ENCODE assay signal across 8 mouse cellular contexts in genomic region chr7:101347767-101348270, GRCm38 (mm10). TPM values are rescaled to one million over a fixed set of nuclear protein-coding genes. Genes with fewer than 3 reads are reported as not detected.
A peak's percentile ranks its signal among the peaks of the same experiment; 100 is the strongest.
DNase-seq lines count a peak whose midpoint lies in the region; ATAC-seq lines count a peak whose summit lies in the region.

Gene Arap1 (plus strand): TSS chr7:101348067.

- DNase-seq in CD4-positive helper T cell, adult 2 months (ENCODE audit: low read depth, low spot score), result peak; percentile 81
- DNase-seq in ZHBTc4 (ENCODE audit: low read depth, low spot score), result peak; percentile 81
- peak; percentile 57 for DNase-seq in neural tube, embryonic 10.5 days (ENCODE audit: extremely low spot score, low spot score)
- DNase-seq in thymus, postnatal 36 days, result peak; percentile 61 to 72

- ATAC-seq in embryonic facial prominence, embryonic 15.5 days (ENCODE audit: insufficient number of reproducible peaks, low FRiP score, low TSS enrichment, low read depth), result peak; percentile 75
- peak; percentile 57 for ATAC-seq in heart, embryonic 13.5 days (ENCODE audit: extremely low read depth, insufficient number of reproducible peaks, low FRiP score, low TSS enrichment)
- peak; percentile 77 for ATAC-seq in kidney, embryonic 16.5 days (ENCODE audit: low FRiP score, low TSS enrichment)
- peak; percentile 62 for ATAC-seq in liver, embryonic 15.5 days (ENCODE audit: insufficient read depth)

- no peaks in the 10 kb centered on the region for H3K9me3 ChIP-seq in embryonic facial prominence, embryonic 15.5 days (replicated peaks)
- no peaks in the 10 kb centered on the region for H3K9me3 ChIP-seq in heart, embryonic 13.5 days
- H3K9me3 ChIP-seq in kidney, embryonic 16.5 days (ENCODE audit: low read length), result no peaks in the 10 kb centered on the region
- no peaks in the 10 kb centered on the region for H3K9me3 ChIP-seq in liver, embryonic 15.5 days (replicated peaks)

- H3K4me3 ChIP-seq in embryonic facial prominence, embryonic 15.5 days (replicated peaks), result peak within 1 kb of the TSS; percentile 57
- H3K4me3 ChIP-seq in heart, embryonic 13.5 days, result peak within 1 kb of the TSS; percentile 64
- H3K4me3 ChIP-seq in kidney, embryonic 16.5 days (ENCODE audit: low read length), result peak within 1 kb of the TSS; percentile 64
- peak within 1 kb of the TSS; percentile 63 for H3K4me3 ChIP-seq in liver, embryonic 15.5 days (replicated peaks)

- no peaks in the 10 kb centered on the region; the same call in 1 of the 2 replicates for H3K27me3 ChIP-seq in embryonic facial prominence, embryonic 15.5 days
- H3K27me3 ChIP-seq in heart, embryonic 13.5 days (replicated peaks), result peaks cover 57% of the 10 kb centered on the region
- H3K27me3 ChIP-seq in kidney, embryonic 16.5 days (ENCODE audit: insufficient read depth, low read length), result no peaks in the 10 kb centered on the region
- H3K27me3 ChIP-seq in liver, embryonic 15.5 days, result no peaks in the 10 kb centered on the region

- peak within 1 kb of the TSS; percentile 37 for H3K9ac ChIP-seq in embryonic facial prominence, embryonic 15.5 days
- peak within 1 kb of the TSS; percentile 79 for H3K9ac ChIP-seq in heart, embryonic 13.5 days
- peak within 1 kb of the TSS; percentile 65 for H3K9ac ChIP-seq in kidney, embryonic 16.5 days (replicated peaks; ENCODE audit: low read length)
- peak within 1 kb of the TSS; percentile 59 for H3K9ac ChIP-seq in liver, embryonic 15.5 days

- peak within 1 kb of the TSS; percentile 96 for H3K4me2 ChIP-seq in embryonic facial prominence, embryonic 15.5 days (replicated peaks)
- H3K4me2 ChIP-seq in heart, embryonic 13.5 days, result peak within 1 kb of the TSS; percentile 94
- H3K4me2 ChIP-seq in kidney, embryonic 16.5 days (replicated peaks; ENCODE audit: low read depth, low read length), result peak within 1 kb of the TSS; percentile 98
- H3K4me2 ChIP-seq in liver, embryonic 15.5 days, result peak within 1 kb of the TSS; percentile 90

- under 1% methylated on average over 35 of the region's 35 CpGs for WGBS in embryonic facial prominence, embryonic 15.5 days
- 2% methylated on average over 35 of the region's 35 CpGs for WGBS in heart, embryonic 13.5 days
- under 1% methylated on average over 35 of the region's 35 CpGs for WGBS in kidney, embryonic 16.5 days
- 1% methylated on average over 35 of the region's 35 CpGs for whole genome bisulfite sequencing in liver, embryonic 15.5 days (ENCODE audit: insufficient replicate concordance)

- H3K27ac ChIP-seq in embryonic facial prominence, embryonic 15.5 days (replicated peaks), result peak within 1 kb of the TSS; percentile 51
- H3K27ac ChIP-seq in heart, embryonic 13.5 days (replicated peaks), result no peak within 1 kb of the TSS
- H3K27ac ChIP-seq in kidney, embryonic 16.5 days (ENCODE audit: low read length), result 0 out of 2 replicates have a peak within 1 kb of the TSS, but pooled peaks have one; percentile 1
- H3K27ac ChIP-seq in liver, embryonic 15.5 days (replicated peaks), result peak within 1 kb of the TSS; percentile 59

- H3K4me1 ChIP-seq in embryonic facial prominence, embryonic 15.5 days, result peaks cover 22% of the 10 kb centered on the region
- peaks cover 58% of the 10 kb centered on the region for H3K4me1 ChIP-seq in heart, embryonic 13.5 days
- H3K4me1 ChIP-seq in kidney, embryonic 16.5 days (ENCODE audit: insufficient read depth, low read length), result peaks cover 20% of the 10 kb centered on the region
- H3K4me1 ChIP-seq in liver, embryonic 15.5 days (replicated peaks), result peaks cover 74% of the 10 kb centered on the region

- 0 out of 2 replicates have a peak, but pooled peaks cover 5% of the 10 kb centered on the region for H3K36me3 ChIP-seq in embryonic facial prominence, embryonic 15.5 days
- H3K36me3 ChIP-seq in heart, embryonic 13.5 days, result 0 out of 2 replicates have a peak, but pooled peaks cover 2% of the 10 kb centered on the region
- peaks cover 13% of the 10 kb centered on the region for H3K36me3 ChIP-seq in kidney, embryonic 16.5 days (ENCODE audit: insufficient read depth, low read length)
- peaks cover 33% of the 10 kb centered on the region for H3K36me3 ChIP-seq in liver, embryonic 15.5 days (replicated peaks)

RNA-seq across cellular contexts. Expression of gene Arap1, which starts in this region (rescaled TPM):
- 82.5 and 82.8 TPM in 2 replicates for polyA plus RNA-seq in embryonic facial prominence, embryonic 15.5 days (2015; fragmentation: Nextera tagmentation; extraction: Ambion mirVana)
- polyA plus RNA-seq in heart, embryonic 13.5 days (2015; fragmentation: Nextera tagmentation; extraction: Ambion mirVana), result 25.6 and 26.3 TPM in 2 replicates
- 106 and 112 TPM in 2 replicates for polyA plus RNA-seq in kidney, embryonic 16.5 days (2015; fragmentation: Nextera tagmentation; extraction: Ambion mirVana)
- 14.5 and 19.8 TPM in 2 replicates for polyA plus RNA-seq in liver, embryonic 15.5 days (2015; fragmentation: Nextera tagmentation; extraction: Ambion mirVana)
